Mouse (Mus musculus) limb, embryonic 15.5 days (tissue): Measurements from ENCODE around the gene Epor. TPM values are rescaled to one million over a fixed set of nuclear protein-coding genes. Genes with fewer than 3 reads are reported as not detected.

Experiments used
- ATAC-seq: fragments of 200-750 bp; cut with Nextera tagmentation; 2 replicates; pipeline ENCODE4 v1.8.0; 2017; ENCODE audit warnings: low read depth, moderate TSS enrichment; ENCODE audit not compliant: insufficient number of reproducible peaks, low FRiP score, low TSS enrichment
- H3K27ac ChIP-seq: fragments of 300-500 bp; sonication (generic); 2 replicates; pipeline ENCODE4 v1.5.1; 2015; ENCODE audit warnings: moderate library complexity, mild to moderate bottlenecking, inconsistent platforms
- H3K27me3 ChIP-seq: fragments of 300-500 bp; sonication (generic); 2 replicates; pipeline ENCODE4 v1.6.1; 2015; ENCODE audit warnings: inconsistent platforms
- H3K36me3 ChIP-seq: fragments of 300-500 bp; sonication (generic); 2 replicates; pipeline ENCODE4 v1.6.1; 2015; ENCODE audit warnings: inconsistent platforms
- H3K4me1 ChIP-seq: fragments of 300-500 bp; sonication (generic); 2 replicates; pipeline ENCODE4 v1.6.1; 2015; ENCODE audit warnings: inconsistent platforms
- H3K4me2 ChIP-seq: fragments of 300-500 bp; sonication (generic); 2 replicates; pipeline ENCODE4 v1.6.1; 2015; ENCODE audit warnings: mild to moderate bottlenecking, inconsistent platforms
- H3K4me3 ChIP-seq: fragments of 300-500 bp; sonication (generic); 2 replicates; pipeline ENCODE4 v1.5.1; 2015; ENCODE audit warnings: mild to moderate bottlenecking, inconsistent platforms
- H3K9ac ChIP-seq: fragments of 300-500 bp; sonication (generic); 2 replicates; pipeline ENCODE4 v1.6.1; 2015; ENCODE audit warnings: inconsistent platforms
- H3K9me3 ChIP-seq: fragments of 300-500 bp; sonication (generic); 2 replicates; pipeline ENCODE4 v1.6.1; 2016; ENCODE audit warnings: inconsistent platforms
- WGBS: fragments of 180-500 bp; shearing (Covaris S2); methylation state at CpG from one replicate; pipeline ENCODE4 v1.1.7; 2015; 5-methylcytosine and 5-hydroxymethylcytosine counted together
- polyA plus RNA-seq: library from polyadenylated mRNA; unstranded; fragments of >200 nt; fragmentation: Nextera tagmentation; extraction: Ambion mirVana; gene quantifications from 2 replicates; pipeline ENCODE4 v1.2.1, GENCODE M21; 2015

The Epor gene
- polyA plus RNA-seq, 1 experiment from 2014 or later, result 6.4 TPM

- Histone ChIP-seq H3K27ac (no peak overlapping the region), H3K9me3 (no peaks in the 10 kb centered on the region), H3K27me3 (peaks cover 54% of the 10 kb centered on the region), H3K4me2 (peak overlapping the region; percentile 92), H3K36me3 (no peaks in the 10 kb centered on the region; the same call in 1 of the 2 replicates), H3K4me1 (peaks cover 32% of the 10 kb centered on the region), H3K4me3 (peak overlapping the region; percentile 45), H3K9ac (no peak overlapping the region)
- under 1% methylated on average over 35 of the region's 35 CpGs for WGBS
- no peak for ATAC-seq
Observed at GRCm38 (mm10) chr9:21961366-21961980, 1.8 kb downstream of the Epor start.

DNA sequence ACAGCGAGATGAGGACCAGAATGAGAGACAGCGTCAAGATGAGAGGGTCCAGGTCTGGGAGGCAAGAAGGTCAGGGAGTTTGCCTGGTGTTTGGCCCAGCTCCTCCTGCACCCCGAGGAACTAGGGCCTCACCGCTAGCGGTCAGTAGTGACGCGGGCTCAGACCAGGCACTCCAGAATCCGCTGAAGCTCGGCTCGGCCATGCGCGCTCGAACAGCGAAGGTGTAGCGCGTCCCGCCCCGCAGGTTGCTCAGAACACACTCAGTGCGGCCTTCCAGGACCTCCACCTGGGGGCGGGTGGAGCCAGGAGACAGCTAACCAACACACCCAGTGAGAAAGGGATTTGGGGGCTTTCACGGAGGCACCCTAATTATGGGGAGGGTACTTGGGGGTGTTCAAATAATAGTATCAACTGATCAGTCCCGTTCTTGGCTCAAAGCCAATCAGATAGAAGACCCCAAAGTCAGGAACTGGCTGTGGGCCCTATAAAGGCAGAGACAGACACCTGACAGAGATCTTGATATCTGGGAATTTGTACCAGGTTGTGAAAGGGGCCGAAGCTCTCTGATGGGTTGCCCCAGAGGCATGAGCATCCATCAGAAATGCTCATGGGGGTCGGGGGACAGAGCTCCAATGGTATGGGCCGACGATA, 2.6 kb downstream of the Epor start:
- Histone ChIP-seq H3K4me2 (no peak overlapping the region), H3K27ac (no peak overlapping the region), H3K36me3 (no peaks in the 10 kb centered on the region; the same call in 1 of the 2 replicates), H3K4me3 (no peak overlapping the region), H3K27me3 (peaks cover 54% of the 10 kb centered on the region), H3K4me1 (peaks cover 36% of the 10 kb centered on the region), H3K9me3 (no peaks in the 10 kb centered on the region), H3K9ac (no peak overlapping the region)
- 12% methylated on average over 26 of the region's 26 CpGs for WGBS
- ATAC-seq, result no peak

DNA sequence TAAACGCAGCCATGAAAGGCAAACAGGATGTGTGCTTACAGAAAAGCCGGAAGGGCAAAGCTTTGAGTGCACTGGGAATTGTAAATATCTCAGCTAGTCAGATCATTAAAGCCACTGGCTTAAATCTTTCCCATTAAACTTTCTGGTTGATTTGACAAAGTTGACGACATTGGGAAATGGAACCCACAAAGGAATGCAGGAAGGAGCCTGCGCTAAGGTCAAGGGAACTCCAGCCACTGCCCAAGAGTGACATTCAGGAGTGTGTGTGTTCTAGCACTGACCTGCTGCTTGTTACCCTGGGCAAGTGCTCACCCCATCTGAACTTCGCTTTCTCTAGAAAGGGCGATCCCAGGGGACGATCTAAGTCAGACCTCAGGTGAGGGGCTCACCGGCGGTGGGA, 3.2 kb downstream of the Epor start:
- no peaks in the 10 kb centered on the region for H3K9me3 ChIP-seq
- no peak overlapping the region for H3K27ac ChIP-seq
- no peak overlapping the region for H3K4me2 ChIP-seq
- H3K4me1 ChIP-seq, result peaks cover 37% of the 10 kb centered on the region
- H3K9ac ChIP-seq, result no peak overlapping the region
- no peak overlapping the region for H3K4me3 ChIP-seq
- H3K36me3 ChIP-seq, result no peaks in the 10 kb centered on the region; the same call in 1 of the 2 replicates
- ATAC-seq, result no peak
- peaks cover 54% of the 10 kb centered on the region for H3K27me3 ChIP-seq
- 42% methylated on average over 9 of the region's 9 CpGs for WGBS

GRCm38 (mm10) chr9:21959244-21959643, 4.1 kb downstream of the Epor start:
- no peaks in the 10 kb centered on the region; the same call in 1 of the 2 replicates for H3K36me3 ChIP-seq
- WGBS, result 85% methylated on average over 7 of the region's 7 CpGs
- ATAC-seq, result no peak
- H3K27me3 ChIP-seq, result peaks cover 54% of the 10 kb centered on the region
- no peak overlapping the region for H3K4me3 ChIP-seq
- H3K27ac ChIP-seq, result no peak overlapping the region
- H3K4me1 ChIP-seq, result peaks cover 39% of the 10 kb centered on the region
- H3K9me3 ChIP-seq, result no peaks in the 10 kb centered on the region
- no peak overlapping the region for H3K4me2 ChIP-seq
- no peak overlapping the region for H3K9ac ChIP-seq

GRCm38 (mm10) chr9:21958372-21958771, 4.9 kb downstream of the Epor start:
- peaks cover 45% of the 10 kb centered on the region for H3K27me3 ChIP-seq
- no peaks in the 10 kb centered on the region for H3K9me3 ChIP-seq
- H3K9ac ChIP-seq, result no peak overlapping the region
- H3K27ac ChIP-seq, result no peak overlapping the region
- H3K36me3 ChIP-seq, result no peaks in the 10 kb centered on the region; the same call in 1 of the 2 replicates
- peaks cover 38% of the 10 kb centered on the region for H3K4me1 ChIP-seq
- no peak overlapping the region for H3K4me3 ChIP-seq
- H3K4me2 ChIP-seq, result no peak overlapping the region
- no peak for ATAC-seq
- 81% methylated on average over 5 of the region's 5 CpGs for WGBS

GRCm38 (mm10) chr9:21955570-21956281, 7.6 kb downstream of the Epor start, which contains the start of gene Swsap1:
TSS of gene Swsap1 (plus strand) at chr9:21955755.
- Histone ChIP-seq H3K4me1 (peaks cover 13% of the 10 kb centered on the region), H3K27ac (peak within 1 kb of the TSS; percentile 92), H3K9me3 (no peaks in the 10 kb centered on the region), H3K4me3 (peak within 1 kb of the TSS; percentile 79), H3K9ac (peak within 1 kb of the TSS; percentile 69), H3K36me3 (no peaks in the 10 kb centered on the region; the same call in 1 of the 2 replicates), H3K4me2 (peak within 1 kb of the TSS; percentile 67), H3K27me3 (peaks cover 19% of the 10 kb centered on the region)
- peak; percentile 98 for ATAC-seq
- WGBS, result under 1% methylated on average over 54 of the region's 54 CpGs

- ATAC-seq, result peak; percentile 41
- 1% methylated on average over 18 of the region's 18 CpGs for WGBS
- Histone ChIP-seq H3K4me2 (peak overlapping the region; percentile 67), H3K36me3 (no peaks in the 10 kb centered on the region; the same call in 1 of the 2 replicates), H3K27me3 (peaks cover 14% of the 10 kb centered on the region), H3K9me3 (no peaks in the 10 kb centered on the region), H3K27ac (peak overlapping the region; percentile 92), H3K4me1 (peaks cover 10% of the 10 kb centered on the region), H3K9ac (no peak overlapping the region), H3K4me3 (peak overlapping the region; percentile 79)
Observed at GRCm38 (mm10) chr9:21955225-21955569, 8.1 kb downstream of the Epor start.

DNA sequence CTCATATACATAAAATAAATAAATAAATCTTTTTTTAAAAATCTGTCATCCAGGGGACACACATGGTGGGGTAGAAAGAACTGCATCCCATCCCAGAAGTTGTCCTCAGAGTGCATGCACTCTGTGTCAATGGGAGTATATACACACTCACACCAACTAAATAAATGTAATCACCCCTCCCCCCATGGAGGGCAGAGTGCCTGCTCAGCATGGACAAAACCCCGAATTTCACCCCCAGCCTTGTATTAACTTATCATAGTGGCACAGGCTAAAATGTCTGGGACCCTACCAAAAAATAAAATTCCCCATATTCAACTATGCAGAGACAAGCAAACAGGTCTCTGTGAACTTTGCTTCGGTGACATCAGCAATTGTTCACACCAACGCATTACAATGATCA, 8.7 kb downstream of the Epor start:
- no peak overlapping the region for H3K4me2 ChIP-seq
- peaks cover 10% of the 10 kb centered on the region for H3K4me1 ChIP-seq
- H3K9ac ChIP-seq, result no peak overlapping the region
- no peaks in the 10 kb centered on the region; the same call in 1 of the 2 replicates for H3K36me3 ChIP-seq
- H3K4me3 ChIP-seq, result no peak overlapping the region
- no peaks in the 10 kb centered on the region for H3K9me3 ChIP-seq
- H3K27me3 ChIP-seq, result peaks cover 10% of the 10 kb centered on the region
- no peak overlapping the region for H3K27ac ChIP-seq
- no peak for ATAC-seq
- WGBS, result 80% methylated on average over 3 of the region's 3 CpGs

DNA sequence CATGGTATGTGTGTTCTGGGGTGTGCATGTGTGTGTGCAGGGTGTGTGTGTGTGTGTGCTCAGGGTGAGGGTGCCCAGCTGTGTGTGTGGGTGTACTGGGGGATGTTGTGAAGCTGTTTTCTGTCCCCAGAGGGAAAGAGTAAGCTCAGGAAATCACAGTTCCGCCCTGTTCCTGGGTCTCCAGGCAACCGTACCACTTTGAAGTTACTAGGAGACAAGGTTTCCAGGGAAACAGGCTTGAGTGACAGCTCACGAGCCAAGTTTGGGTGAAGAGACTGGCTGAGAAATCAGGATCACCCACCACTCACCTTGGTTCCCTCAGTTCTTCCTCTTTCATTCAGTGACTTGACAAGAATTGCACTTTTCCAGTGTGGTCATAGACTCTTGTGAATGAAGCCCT, 9.7 kb downstream of the Epor start:
- ATAC-seq, result no peak
- 9% methylated on average over 3 of the region's 3 CpGs for WGBS
- peaks cover 5% of the 10 kb centered on the region for H3K27me3 ChIP-seq
- peaks cover 10% of the 10 kb centered on the region for H3K4me1 ChIP-seq
- H3K36me3 ChIP-seq, result no peaks in the 10 kb centered on the region
- no peak overlapping the region for H3K4me3 ChIP-seq
- H3K9ac ChIP-seq, result no peak overlapping the region
- no peak overlapping the region for H3K4me2 ChIP-seq
- H3K9me3 ChIP-seq, result no peaks in the 10 kb centered on the region
- H3K27ac ChIP-seq, result no peak overlapping the region

- no peak for ATAC-seq
- Histone ChIP-seq H3K27me3 (peaks cover 20% of the 10 kb centered on the region), H3K4me3 (no peak overlapping the region), H3K4me2 (no peak overlapping the region), H3K9me3 (no peaks in the 10 kb centered on the region), H3K27ac (no peak overlapping the region), H3K4me1 (peaks cover 14% of the 10 kb centered on the region), H3K9ac (no peak overlapping the region), H3K36me3 (no peaks in the 10 kb centered on the region)
- 80% methylated on average over 3 of the region's 3 CpGs for WGBS
Observed at GRCm38 (mm10) chr9:21951977-21952376, 11.3 kb downstream of the Epor start.

- WGBS, result 18% methylated on average over 11 of the region's 11 CpGs
- no peak for ATAC-seq
Observed at GRCm38 (mm10) chr9:21950322-21950721, 13.0 kb downstream of the Epor start.

GRCm38 (mm10) chr9:21948790-21949189, 14.5 kb downstream of the Epor start:
- no peak for ATAC-seq
- H3K4me1 ChIP-seq, result peaks cover 4% of the 10 kb centered on the region
- no peak overlapping the region for H3K27ac ChIP-seq
- H3K9me3 ChIP-seq, result no peaks in the 10 kb centered on the region
- H3K36me3 ChIP-seq, result no peaks in the 10 kb centered on the region
- no peak overlapping the region for H3K9ac ChIP-seq
- H3K4me3 ChIP-seq, result no peak overlapping the region
- H3K4me2 ChIP-seq, result no peak overlapping the region
- H3K27me3 ChIP-seq, result peaks cover 31% of the 10 kb centered on the region
- 59% methylated on average over 6 of the region's 6 CpGs for WGBS

More at GRCm38 (mm10) chr9:21950322-21950721, 13.0 kb downstream of the Epor start:
- H3K27ac ChIP-seq, result no peak overlapping the region
- peaks cover 7% of the 10 kb centered on the region for H3K4me1 ChIP-seq
- H3K9me3 ChIP-seq, result no peaks in the 10 kb centered on the region
- H3K4me2 ChIP-seq, result no peak overlapping the region
- H3K27me3 ChIP-seq, result peaks cover 31% of the 10 kb centered on the region
- no peak overlapping the region for H3K4me3 ChIP-seq
- H3K36me3 ChIP-seq, result no peaks in the 10 kb centered on the region
- H3K9ac ChIP-seq, result no peak overlapping the region
